Comparison of ENCODE assay signal across 16 mouse cellular contexts in the genomic region with DNA sequence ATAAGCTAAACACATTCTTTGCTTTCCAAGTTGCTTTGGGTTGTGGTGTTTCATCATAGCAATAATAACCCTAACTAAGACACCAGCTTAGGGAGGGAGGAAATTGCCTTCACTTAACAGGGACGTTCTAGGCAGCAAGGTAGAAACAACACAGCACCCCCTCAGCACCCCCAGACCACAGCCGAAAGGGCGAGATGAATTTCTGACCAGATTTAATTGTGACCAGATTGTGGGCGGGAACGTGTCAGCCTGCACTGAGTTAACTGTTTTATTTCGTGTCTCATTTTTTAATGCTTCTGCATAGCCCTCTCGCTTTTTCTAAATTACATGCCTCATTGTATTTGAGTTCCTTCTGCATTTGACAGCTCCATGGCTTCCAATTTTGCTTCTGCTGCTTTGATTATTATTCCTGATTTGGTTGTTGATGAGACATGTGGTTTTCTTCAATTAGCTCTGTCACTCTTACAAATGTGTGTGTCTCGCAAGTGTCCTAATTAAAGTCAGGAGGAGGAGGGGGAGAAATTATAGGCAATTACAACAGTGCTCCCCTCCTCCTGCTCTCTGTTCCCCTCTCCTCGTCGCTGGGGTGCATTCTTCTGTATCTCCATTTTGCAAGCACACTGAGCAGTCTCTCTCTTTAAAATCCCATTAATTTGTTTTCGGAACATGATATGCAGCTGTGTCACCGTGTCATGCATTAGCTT.
DNase-seq lines count a peak whose midpoint lies in the region; ATAC-seq lines count a peak whose summit lies in the region.
"Had no signal": no experiment of that assay in that cellular context is flagged by ENCODE, and none has a peak within 500 bp of the region (broad histone marks: within the 10 kb centered on the region; RNA-seq: fewer than 3 reads in every experiment).

No protein-coding gene starts in this region.

- WGBS in limb, embryonic 11.5 days, result 17% methylated on average over 12 of the region's 12 CpGs
- 31% methylated on average over 12 of the region's 12 CpGs for WGBS in limb, embryonic 10.5 days
- WGBS in embryonic facial prominence, embryonic 11.5 days, result 30% methylated on average over 12 of the region's 12 CpGs
- WGBS in forebrain, embryonic 16.5 days, result 15% methylated on average over 12 of the region's 12 CpGs
- 37% methylated on average over 12 of the region's 12 CpGs for WGBS in neural tube, embryonic 13.5 days

- H3K4me3 ChIP-seq in limb, embryonic 11.5 days (ENCODE audit: low read depth, low read length), result no peak overlapping the region
- no peak overlapping the region for H3K4me3 ChIP-seq in limb, embryonic 10.5 days
- no peak overlapping the region for H3K4me3 ChIP-seq in embryonic facial prominence, embryonic 11.5 days (ENCODE audit: low read depth, low read length)
- no peak overlapping the region for H3K4me3 ChIP-seq in forebrain, embryonic 16.5 days (replicated peaks; ENCODE audit: low read length)
- H3K4me3 ChIP-seq in neural tube, embryonic 13.5 days, result no peak overlapping the region
- H3K4me3 ChIP-seq: liver, embryonic 13.5 days had no signal

- H3K4me2 ChIP-seq in limb, embryonic 11.5 days (ENCODE audit: low read depth, severe bottlenecking), result no peak overlapping the region
- H3K4me2 ChIP-seq in embryonic facial prominence, embryonic 11.5 days (ENCODE audit: low read depth, low read length), result no peak overlapping the region
- H3K4me2 ChIP-seq in forebrain, embryonic 16.5 days (ENCODE audit: low read length), result peak overlapping the region; percentile 15; the same call in 1 of the 2 replicates
- peak overlapping the region; percentile 24 for H3K4me2 ChIP-seq in neural tube, embryonic 13.5 days
- H3K4me2 ChIP-seq: heart, embryonic 11.5 days; liver, embryonic 13.5 days had no signal

- peak; percentile 27 for DNase-seq in limb, embryonic 11.5 days (ENCODE audit: low spot score)
- no peak for DNase-seq in limb, embryonic 10.5 days (ENCODE audit: low spot score)
- DNase-seq in embryonic facial prominence, embryonic 11.5 days (ENCODE audit: low spot score), result peak; percentile 21
- no peak for DNase-seq in heart, adult 9 months (ENCODE audit: low spot score in 2 of 2)
- DNase-seq: cerebellum, adult 11 months; gastrocnemius, postnatal 25 days; heart, postnatal 4 days; kidney, adult 2 months; liver, embryonic 13.5 days had no signal

- H3K9me3 ChIP-seq in limb, embryonic 11.5 days (ENCODE audit: control insufficient read depth, low read length), result no peaks in the 10 kb centered on the region
- H3K9me3 ChIP-seq in limb, embryonic 10.5 days (replicated peaks), result no peaks in the 10 kb centered on the region
- no peaks in the 10 kb centered on the region for H3K9me3 ChIP-seq in embryonic facial prominence, embryonic 11.5 days (replicated peaks; ENCODE audit: control insufficient read depth, low read length)
- no peaks in the 10 kb centered on the region for H3K9me3 ChIP-seq in forebrain, embryonic 16.5 days (ENCODE audit: control insufficient read depth, low read length)
- H3K9me3 ChIP-seq in neural tube, embryonic 13.5 days, result no peaks in the 10 kb centered on the region
- H3K9me3 ChIP-seq: G1E; liver, embryonic 13.5 days had no signal

- peaks cover 3% of the 10 kb centered on the region; the same call in 1 of the 2 replicates for H3K4me1 ChIP-seq in limb, embryonic 11.5 days (ENCODE audit: control insufficient read depth, insufficient read depth, low read length)
- H3K4me1 ChIP-seq in limb, embryonic 10.5 days, result peaks cover 13% of the 10 kb centered on the region
- no peaks in the 10 kb centered on the region for H3K4me1 ChIP-seq in embryonic facial prominence, embryonic 11.5 days (ENCODE audit: control insufficient read depth, insufficient read depth, low read length)
- peaks cover 7% of the 10 kb centered on the region for H3K4me1 ChIP-seq in forebrain, embryonic 16.5 days (replicated peaks; ENCODE audit: control insufficient read depth, insufficient read depth, low read length)
- peaks cover 13% of the 10 kb centered on the region for H3K4me1 ChIP-seq in neural tube, embryonic 13.5 days (replicated peaks)
- H3K4me1 ChIP-seq: liver, embryonic 13.5 days had no signal

- no peak for ATAC-seq in limb, embryonic 11.5 days (ENCODE audit: insufficient number of reproducible peaks, low FRiP score, low TSS enrichment, low read depth)
- 0 out of 2 replicates have a peak, but pooled peaks have one; percentile 18 for ATAC-seq in embryonic facial prominence, embryonic 11.5 days (replicated peaks; ENCODE audit: insufficient number of reproducible peaks, low FRiP score, low TSS enrichment, low read depth)
- ATAC-seq in forebrain, embryonic 16.5 days, result peak; percentile 97
- ATAC-seq in neural tube, embryonic 13.5 days (ENCODE audit: low read depth), result peak; percentile 81
- no peak for ATAC-seq in erythroblast, adult 5-6 weeks (replicated peaks; ENCODE audit: low FRiP score, poor library complexity, severe bottlenecking)
- ATAC-seq in activated CD4-positive, CD25-positive, alpha-beta regulatory T cell, adult 4 months, result no peak
- ATAC-seq: lung, postnatal 0 days had no signal

- no peak overlapping the region for H3K9ac ChIP-seq in limb, embryonic 11.5 days (ENCODE audit: low read length)
- H3K9ac ChIP-seq in embryonic facial prominence, embryonic 11.5 days (replicated peaks; ENCODE audit: low read length), result no peak overlapping the region
- H3K9ac ChIP-seq in forebrain, embryonic 16.5 days (replicated peaks; ENCODE audit: low read depth, low read length), result no peak overlapping the region
- no peak overlapping the region for H3K9ac ChIP-seq in neural tube, embryonic 13.5 days
- H3K9ac ChIP-seq: liver, embryonic 13.5 days had no signal

- H3K27ac ChIP-seq in limb, embryonic 11.5 days (replicated peaks; ENCODE audit: low read depth, low read length), result no peak overlapping the region
- H3K27ac ChIP-seq in limb, embryonic 10.5 days, result no peak overlapping the region
- H3K27ac ChIP-seq in embryonic facial prominence, embryonic 11.5 days (replicated peaks; ENCODE audit: low read depth, low read length), result no peak overlapping the region
- peak overlapping the region; percentile 71 for H3K27ac ChIP-seq in forebrain, embryonic 16.5 days (ENCODE audit: low read length)
- H3K27ac ChIP-seq in neural tube, embryonic 13.5 days (replicated peaks), result peak overlapping the region; percentile 63
- H3K27ac ChIP-seq: liver, embryonic 13.5 days had no signal

- no peaks in the 10 kb centered on the region for H3K36me3 ChIP-seq in limb, embryonic 11.5 days (ENCODE audit: control insufficient read depth, insufficient read depth, low read length)
- no peaks in the 10 kb centered on the region for H3K36me3 ChIP-seq in limb, embryonic 10.5 days
- H3K36me3 ChIP-seq in embryonic facial prominence, embryonic 11.5 days (replicated peaks; ENCODE audit: control insufficient read depth, insufficient read depth, low read depth, low read length), result no peaks in the 10 kb centered on the region
- no peaks in the 10 kb centered on the region for H3K36me3 ChIP-seq in forebrain, embryonic 16.5 days (ENCODE audit: control insufficient read depth, insufficient read depth)
- no peaks in the 10 kb centered on the region for H3K36me3 ChIP-seq in neural tube, embryonic 13.5 days
- H3K36me3 ChIP-seq: G1E; liver, embryonic 13.5 days had no signal

- no peaks in the 10 kb centered on the region for H3K27me3 ChIP-seq in limb, embryonic 11.5 days (ENCODE audit: control insufficient read depth, insufficient read depth, low read length)
- no peaks in the 10 kb centered on the region for H3K27me3 ChIP-seq in limb, embryonic 10.5 days (ENCODE audit: low read depth, poor library complexity, severe bottlenecking)
- no peaks in the 10 kb centered on the region for H3K27me3 ChIP-seq in embryonic facial prominence, embryonic 11.5 days (ENCODE audit: control insufficient read depth, insufficient read depth, low read length)
- no peaks in the 10 kb centered on the region for H3K27me3 ChIP-seq in forebrain, embryonic 16.5 days (replicated peaks; ENCODE audit: control insufficient read depth, insufficient read depth, low read length)
- no peaks in the 10 kb centered on the region for H3K27me3 ChIP-seq in neural tube, embryonic 13.5 days
- H3K27me3 ChIP-seq: liver, embryonic 13.5 days had no signal

Comparison
In these comparisons a context has a peak if more than half of its experiments do, and no peak if none do; other contexts are left out.
1. DNase-seq: peak in limb, embryonic 11.5 days (single experiment) and embryonic facial prominence, embryonic 11.5 days (single experiment); none in limb, embryonic 10.5 days (single experiment) and heart, adult 9 months (0 of 2).
2. ATAC-seq: peak in embryonic facial prominence, embryonic 11.5 days (single experiment), forebrain, embryonic 16.5 days (single experiment) and neural tube, embryonic 13.5 days (single experiment); none in limb, embryonic 11.5 days (single experiment), erythroblast, adult 5-6 weeks (single experiment) and activated CD4-positive, CD25-positive, alpha-beta regulatory T cell, adult 4 months (single experiment).
3. H3K27ac ChIP-seq: peak in forebrain, embryonic 16.5 days (single experiment) and neural tube, embryonic 13.5 days (single experiment); none in limb, embryonic 11.5 days (single experiment), limb, embryonic 10.5 days (single experiment) and embryonic facial prominence, embryonic 11.5 days (single experiment).
4. H3K4me2 ChIP-seq: peak in forebrain, embryonic 16.5 days (single experiment) and neural tube, embryonic 13.5 days (single experiment); none in limb, embryonic 11.5 days (single experiment) and embryonic facial prominence, embryonic 11.5 days (single experiment).